Mouse (Mus musculus) heart, embryonic 16.5 days (tissue): ENCODE measurements around the gene Lmod2. TPM values are rescaled to one million over a fixed set of nuclear protein-coding genes. Genes with fewer than 3 reads are reported as not detected.

ENCODE experiments used
- ATAC-seq: fragments of 200-750 bp; cut with Nextera tagmentation; replicated peaks from 2 replicates; pipeline ENCODE4 v1.8.0; 2017; ENCODE audit warnings: moderate number of reproducible peaks; ENCODE audit not compliant: insufficient read depth, low FRiP score; ENCODE audit errors: extremely low read depth
- H3K27ac ChIP-seq: fragments of 300-500 bp; sonication (generic); 2 replicates; pipeline ENCODE4 v1.5.1; 2014; ENCODE audit warnings: mild to moderate bottlenecking, low read length, control low read depth, moderate library complexity
- H3K27me3 ChIP-seq: fragments of 300-500 bp; sonication (generic); 2 replicates; pipeline ENCODE4 v1.6.1; 2014; ENCODE audit warnings: low read length, mixed read lengths; ENCODE audit not compliant: control insufficient read depth, insufficient read depth
- H3K36me3 ChIP-seq: fragments of 300-500 bp; sonication (generic); 2 replicates; pipeline ENCODE4 v1.6.1; 2014; ENCODE audit not compliant: control insufficient read depth, insufficient read depth
- H3K4me1 ChIP-seq: fragments of 300-500 bp; sonication (generic); 2 replicates; pipeline ENCODE4 v1.6.1; 2014; ENCODE audit warnings: low read length, mixed read lengths; ENCODE audit not compliant: control insufficient read depth, insufficient read depth
- H3K4me2 ChIP-seq: fragments of 300-500 bp; sonication (generic); 2 replicates; pipeline ENCODE4 v1.6.1; 2014; ENCODE audit warnings: low read depth, mild to moderate bottlenecking, control low read depth, low read length
- H3K4me3 ChIP-seq: fragments of 300-500 bp; sonication (generic); 2 replicates; pipeline ENCODE4 v1.5.1; 2014; ENCODE audit warnings: mild to moderate bottlenecking, control low read depth, low read length
- H3K9ac ChIP-seq: fragments of 300-500 bp; sonication (generic); 2 replicates; pipeline ENCODE4 v1.6.1; 2014; ENCODE audit warnings: low read length, control low read depth
- H3K9me3 ChIP-seq: fragments of 300-500 bp; sonication (generic); replicated peaks from 2 replicates; pipeline ENCODE4 v1.6.1; 2016; ENCODE audit warnings: low read length; ENCODE audit not compliant: control insufficient read depth
- WGBS: fragments of 180-500 bp; shearing (Covaris S2); extraction: QIAGEN DNeasy Blood & Tissue Kit; methylation state at CpG from one replicate; pipeline ENCODE4 v1.1.7; 2014; 5-methylcytosine and 5-hydroxymethylcytosine counted together
- polyA plus RNA-seq: library from polyadenylated mRNA; unstranded; fragments of >200 nt; fragmentation: Nextera tagmentation; extraction: Ambion mirVana; gene quantifications from 2 replicates; pipeline ENCODE4 v1.2.1, GENCODE M21; 2015

Lmod2 gene
- polyA plus RNA-seq, 1 experiment from 2014 or later = 52.6 TPM

DNA sequence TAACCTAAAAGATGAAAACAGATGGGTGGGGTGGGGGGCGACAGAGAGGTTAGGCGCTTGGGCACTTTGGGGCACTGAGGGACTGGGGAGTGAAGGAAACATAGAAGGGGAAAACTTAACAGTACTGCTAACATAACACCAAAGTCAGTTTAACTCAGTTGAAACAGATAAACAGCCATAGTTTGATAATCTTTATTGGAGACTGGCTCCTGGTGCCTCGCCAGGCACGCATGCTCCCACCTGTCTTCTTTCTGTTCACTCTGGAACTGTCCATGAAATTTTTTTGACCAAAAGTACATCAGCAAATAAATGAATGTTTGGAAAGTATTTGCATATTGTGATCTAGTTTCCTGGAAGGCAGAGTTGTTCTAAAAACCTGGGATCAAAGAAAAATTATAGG, 43.7 kb downstream of the Lmod2 start:
- no peak overlapping the region for H3K4me2 ChIP-seq
- H3K4me1 ChIP-seq = no peaks in the 10 kb centered on the region
- no peak overlapping the region for H3K27ac ChIP-seq
- WGBS = 85% methylated on average over 4 of the region's 4 CpGs
- H3K4me3 ChIP-seq = no peak overlapping the region
- no peaks in the 10 kb centered on the region for H3K27me3 ChIP-seq
- H3K9ac ChIP-seq = no peak overlapping the region
- no peak for ATAC-seq
- H3K9me3 ChIP-seq = no peaks in the 10 kb centered on the region
- no peaks in the 10 kb centered on the region for H3K36me3 ChIP-seq

DNA sequence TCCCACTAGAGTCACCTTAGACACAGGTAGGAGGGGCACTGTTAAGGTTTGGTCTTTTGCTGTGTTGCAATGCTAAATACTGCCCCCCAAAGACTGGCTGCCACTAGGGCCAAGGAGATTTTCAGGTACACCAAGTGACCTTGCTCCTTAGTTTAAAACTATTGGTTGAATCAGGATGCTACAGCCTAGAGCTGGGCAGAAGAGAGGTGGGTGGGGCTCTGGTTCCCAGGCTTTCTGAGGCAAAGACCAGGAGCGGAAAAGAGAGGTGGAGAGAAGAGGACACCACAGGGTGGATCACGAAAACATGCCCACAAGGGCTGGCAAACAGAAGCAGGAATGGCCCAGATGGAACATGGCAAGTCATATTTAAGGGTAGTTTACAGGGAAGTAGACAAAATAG, 44.6 kb downstream of the Lmod2 start:
- Histone ChIP-seq H3K9me3 (no peaks in the 10 kb centered on the region), H3K4me1 (no peaks in the 10 kb centered on the region), H3K9ac (no peak overlapping the region), H3K36me3 (no peaks in the 10 kb centered on the region), H3K4me3 (no peak overlapping the region), H3K27ac (no peak overlapping the region), H3K27me3 (no peaks in the 10 kb centered on the region), H3K4me2 (no peak overlapping the region)
- ATAC-seq = no peak
- 93% methylated on average over 2 of the region's 2 CpGs for WGBS

DNA sequence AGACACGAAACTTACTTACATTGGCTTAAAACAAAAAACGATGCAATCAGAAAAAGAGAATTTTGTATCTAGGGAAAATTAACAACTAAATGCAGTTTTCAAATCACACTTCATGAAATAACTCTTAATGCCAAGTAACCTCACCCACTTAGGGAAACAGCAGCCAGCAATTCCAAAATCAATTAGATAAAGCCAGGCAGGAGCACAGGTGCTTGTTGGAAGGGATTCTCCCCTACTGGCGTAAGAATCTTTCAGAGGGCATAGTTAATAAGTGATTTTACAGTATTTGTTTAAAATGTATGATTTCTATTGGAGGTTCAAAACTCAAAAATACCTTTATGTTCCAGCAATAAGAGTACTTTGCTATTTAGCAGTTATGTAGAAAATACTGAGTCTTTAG, 45.4 kb downstream of the Lmod2 start:
- Histone ChIP-seq H3K4me1 (no peaks in the 10 kb centered on the region), H3K4me3 (no peak overlapping the region), H3K9ac (no peak overlapping the region), H3K9me3 (no peaks in the 10 kb centered on the region), H3K4me2 (no peak overlapping the region), H3K27me3 (no peaks in the 10 kb centered on the region), H3K36me3 (no peaks in the 10 kb centered on the region), H3K27ac (no peak overlapping the region)
- no peak for ATAC-seq
- 90% methylated on average over 3 of the region's 3 CpGs for WGBS

DNA sequence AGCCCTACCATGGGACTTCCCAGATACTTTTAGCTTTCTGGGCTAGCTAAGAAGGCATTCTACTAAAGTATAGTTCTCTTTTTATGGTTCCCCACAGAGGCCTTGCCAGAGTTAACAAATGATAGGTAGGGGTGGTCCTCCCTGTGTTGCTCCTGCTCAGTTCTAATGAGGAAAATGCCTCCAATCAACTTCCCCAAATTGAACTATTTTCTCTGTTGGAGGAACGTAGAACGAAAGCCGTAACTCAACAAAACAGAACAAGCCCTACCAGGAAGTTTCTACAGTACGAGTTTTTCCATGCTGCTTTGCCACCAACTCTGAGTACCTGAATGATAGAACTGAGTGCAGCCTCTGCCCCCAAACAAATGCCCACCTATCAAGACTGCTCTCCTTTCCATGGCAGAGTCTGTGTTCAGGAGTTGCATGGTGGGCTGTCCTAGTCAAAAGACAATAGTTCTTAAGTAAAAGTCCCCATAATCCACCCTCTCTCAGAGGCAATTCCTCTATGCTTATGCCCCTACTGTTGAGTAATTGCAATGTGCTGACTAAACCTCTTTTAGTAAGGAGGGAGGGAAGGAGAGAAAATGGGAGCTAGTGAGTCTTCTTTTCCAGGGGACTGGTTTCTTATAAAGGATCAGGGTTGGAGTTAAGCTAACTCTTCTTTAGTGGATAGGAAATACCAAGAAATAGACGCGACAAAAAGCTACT, 47.9 kb downstream of the Lmod2 start:
- ATAC-seq = no peak
- no peaks in the 10 kb centered on the region for H3K36me3 ChIP-seq
- no peaks in the 10 kb centered on the region for H3K9me3 ChIP-seq
- no peak overlapping the region for H3K27ac ChIP-seq
- H3K4me2 ChIP-seq = no peak overlapping the region
- no peaks in the 10 kb centered on the region for H3K27me3 ChIP-seq
- H3K9ac ChIP-seq = no peak overlapping the region
- 85% methylated on average over 6 of the region's 6 CpGs for WGBS
- peaks cover under 1% of the 10 kb centered on the region; the same call in 1 of the 2 replicates for H3K4me1 ChIP-seq
- H3K4me3 ChIP-seq = no peak overlapping the region

DNA sequence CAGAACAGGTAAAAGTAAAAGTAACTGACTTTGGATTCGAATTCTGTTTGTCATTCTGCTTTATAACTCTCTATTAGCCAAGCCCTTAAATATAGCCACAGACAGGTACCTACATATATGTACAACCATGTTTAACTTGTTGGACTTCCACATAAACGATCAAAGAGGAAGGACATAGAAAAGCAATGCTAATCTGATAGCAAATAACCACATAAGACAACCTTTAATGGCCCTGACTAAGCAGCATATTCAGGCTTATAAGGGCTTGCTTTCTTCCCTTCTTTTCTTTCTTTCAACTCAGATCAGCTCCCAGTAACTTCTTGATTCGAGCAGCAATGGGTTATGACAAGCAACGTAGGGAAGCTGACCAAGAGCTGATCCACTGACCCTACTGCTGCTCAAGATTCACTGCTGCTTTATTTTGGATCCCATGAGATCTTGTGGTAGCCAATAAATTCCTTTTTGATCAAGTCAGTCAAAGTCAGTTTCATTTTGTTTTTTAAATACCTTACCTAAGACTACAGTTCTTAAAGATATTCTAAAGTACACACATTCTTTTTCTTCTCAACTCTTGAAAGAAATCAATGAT, 49.6 kb downstream of the Lmod2 start:
- Histone ChIP-seq H3K4me2 (no peak overlapping the region), H3K27ac (no peak overlapping the region), H3K4me1 (peaks cover 8% of the 10 kb centered on the region; the same call in 1 of the 2 replicates), H3K27me3 (no peaks in the 10 kb centered on the region), H3K4me3 (no peak overlapping the region), H3K9ac (no peak overlapping the region), H3K9me3 (no peaks in the 10 kb centered on the region), H3K36me3 (no peaks in the 10 kb centered on the region)
- ATAC-seq = no peak
- WGBS = 77% methylated on average over 4 of the region's 4 CpGs

DNA sequence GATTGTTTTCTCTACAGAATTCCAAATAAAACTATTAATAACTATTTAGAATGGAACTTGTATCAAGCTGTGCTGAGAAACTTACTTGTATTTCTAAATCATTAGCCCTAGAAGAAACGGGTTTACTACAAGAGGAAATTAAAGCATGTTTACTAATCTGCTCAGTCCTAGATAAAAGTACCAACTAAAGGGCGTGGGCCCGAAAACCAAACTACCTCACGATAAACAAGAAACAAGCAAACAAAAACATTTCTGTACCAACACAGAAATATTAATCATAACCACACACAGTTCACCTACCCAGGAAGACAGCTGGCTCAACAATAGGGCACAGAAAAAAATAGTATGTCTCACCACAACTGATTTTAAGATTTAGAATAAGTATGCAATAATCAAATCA, 50.8 kb downstream of the Lmod2 start:
- no peaks in the 10 kb centered on the region for H3K36me3 ChIP-seq
- no peaks in the 10 kb centered on the region for H3K27me3 ChIP-seq
- H3K9me3 ChIP-seq = no peaks in the 10 kb centered on the region
- H3K4me1 ChIP-seq = peaks cover 8% of the 10 kb centered on the region; the same call in 1 of the 2 replicates
- H3K4me2 ChIP-seq = no peak overlapping the region
- ATAC-seq = no peak
- no peak overlapping the region for H3K27ac ChIP-seq
- 80% methylated on average over 4 of the region's 4 CpGs for WGBS
- H3K9ac ChIP-seq = no peak overlapping the region
- no peak overlapping the region for H3K4me3 ChIP-seq

DNA sequence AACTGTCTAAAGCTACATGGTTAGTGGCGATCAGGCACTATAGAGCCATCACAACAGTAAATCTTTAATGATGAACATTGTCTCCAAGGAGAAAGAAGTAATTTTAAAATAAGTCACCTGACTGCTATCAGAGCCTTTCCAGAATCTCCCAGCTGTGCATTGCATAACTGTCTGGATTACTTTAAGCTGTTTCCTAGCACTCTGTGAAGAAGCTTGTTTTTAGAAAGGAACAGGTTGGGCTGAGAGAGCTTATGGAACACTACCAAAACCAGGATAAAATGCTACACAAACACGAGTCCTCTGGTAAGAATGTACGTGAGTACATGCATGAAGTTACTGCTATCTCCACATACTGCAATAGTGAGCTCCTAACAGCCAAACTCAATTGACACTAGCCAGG, 53.2 kb downstream of the Lmod2 start:
- no peak overlapping the region for H3K9ac ChIP-seq
- WGBS = 66% methylated on average over 3 of the region's 3 CpGs
- H3K36me3 ChIP-seq = no peaks in the 10 kb centered on the region
- H3K4me1 ChIP-seq = peaks cover 8% of the 10 kb centered on the region; the same call in 1 of the 2 replicates
- no peak for ATAC-seq
- H3K27ac ChIP-seq = no peak overlapping the region
- H3K27me3 ChIP-seq = no peaks in the 10 kb centered on the region
- no peaks in the 10 kb centered on the region for H3K9me3 ChIP-seq
- H3K4me3 ChIP-seq = no peak overlapping the region
- no peak overlapping the region for H3K4me2 ChIP-seq

DNA sequence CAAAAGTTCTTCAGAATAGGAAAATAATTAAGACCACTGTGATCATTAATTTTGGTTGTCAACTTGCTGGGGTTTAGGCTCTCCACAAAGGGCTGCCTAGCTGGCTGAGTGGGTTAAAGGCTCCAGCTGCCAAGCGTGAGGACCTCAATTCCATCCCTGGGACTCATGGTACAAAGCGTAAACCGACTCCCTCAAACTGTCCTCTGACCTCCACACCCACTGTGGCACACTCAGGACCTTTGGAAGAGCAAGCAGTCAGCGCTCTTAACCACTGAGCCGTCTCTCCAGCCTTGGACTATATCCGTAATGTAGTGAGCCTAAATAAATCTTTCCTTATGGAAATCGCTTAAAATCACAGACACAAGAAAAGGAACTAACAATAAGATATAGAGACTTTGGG, 54.0 kb downstream of the Lmod2 start:
- Histone ChIP-seq H3K9ac (no peak overlapping the region), H3K27ac (no peak overlapping the region), H3K4me2 (no peak overlapping the region), H3K4me1 (peaks cover 13% of the 10 kb centered on the region), H3K9me3 (no peaks in the 10 kb centered on the region), H3K27me3 (no peaks in the 10 kb centered on the region), H3K4me3 (no peak overlapping the region), H3K36me3 (no peaks in the 10 kb centered on the region)
- WGBS = 81% methylated on average over 7 of the region's 7 CpGs
- ATAC-seq = no peak
